Mouse (Mus musculus) hindbrain, embryonic 16.5 days (tissue): ENCODE data around the gene Snrnp200. TPM values are rescaled to one million over a fixed set of nuclear protein-coding genes. Genes with fewer than 3 reads are reported as not detected.
A peak's percentile ranks its signal among the peaks of the same experiment; 100 is the strongest.

Experiments
- ATAC-seq: fragments of 200-750 bp; cut with Nextera tagmentation; 2 replicates; pipeline ENCODE4 v1.8.0; 2017; ENCODE audit warnings: moderate TSS enrichment, moderate library complexity
- H3K27ac ChIP-seq: fragments of 300-500 bp; sonication (generic); 2 replicates; pipeline ENCODE4 v1.5.1; 2014; ENCODE audit warnings: low read depth, mild to moderate bottlenecking, control low read depth, low read length, moderate library complexity
- H3K27me3 ChIP-seq: fragments of 300-500 bp; sonication (generic); replicated peaks from 2 replicates; pipeline ENCODE4 v1.6.1; 2014; ENCODE audit warnings: low read length; ENCODE audit not compliant: control insufficient read depth, insufficient read depth
- H3K36me3 ChIP-seq: fragments of 300-500 bp; sonication (generic); 2 replicates; pipeline ENCODE4 v1.6.1; 2014; ENCODE audit warnings: mild to moderate bottlenecking, low read length, moderate library complexity, mixed read lengths; ENCODE audit not compliant: control insufficient read depth, insufficient read depth
- H3K4me1 ChIP-seq: fragments of 300-500 bp; sonication (generic); 2 replicates; pipeline ENCODE4 v1.6.1; 2014; ENCODE audit warnings: low read depth, low read length; ENCODE audit not compliant: control insufficient read depth, insufficient read depth
- H3K4me2 ChIP-seq: fragments of 300-500 bp; sonication (generic); 2 replicates; pipeline ENCODE4 v1.6.1; 2014; ENCODE audit warnings: mild to moderate bottlenecking, low read length, control low read depth, moderate library complexity
- H3K4me3 ChIP-seq: fragments of 300-500 bp; sonication (generic); 2 replicates; pipeline ENCODE4 v1.5.1; 2014; ENCODE audit warnings: mild to moderate bottlenecking, low read length, control low read depth, moderate library complexity
- H3K9ac ChIP-seq: fragments of 300-500 bp; sonication (generic); 2 replicates; pipeline ENCODE4 v1.6.1; 2014; ENCODE audit warnings: low read depth, mild to moderate bottlenecking, control low read depth, low read length, moderate library complexity
- H3K9me3 ChIP-seq: fragments of 300-500 bp; sonication (generic); 2 replicates; pipeline ENCODE4 v1.6.1; 2014; ENCODE audit warnings: mild to moderate bottlenecking, low read length, moderate library complexity; ENCODE audit not compliant: control insufficient read depth
- WGBS: fragments of 180-500 bp; shearing (Covaris S2); extraction: QIAGEN DNeasy Blood & Tissue Kit; methylation state at CpG from one replicate; pipeline ENCODE4 v1.1.7; 2014; 5-methylcytosine and 5-hydroxymethylcytosine counted together
- polyA plus RNA-seq: library from polyadenylated mRNA; unstranded; fragments of >200 nt; fragmentation: Nextera tagmentation; extraction: Ambion mirVana; gene quantifications from 2 replicates; pipeline ENCODE4 v1.2.1, GENCODE M21; 2015

The Snrnp200 gene
- polyA plus RNA-seq, 1 experiment from 2014 or later, result 40.1 TPM

GRCm38 (mm10) chr2:127210701-127211100 is 2.5 kb downstream of the Snrnp200 start:
- Histone ChIP-seq H3K36me3 (peaks cover 37% of the 10 kb centered on the region), H3K9me3 (no peaks in the 10 kb centered on the region), H3K4me2 (no peak overlapping the region), H3K4me1 (peaks cover 8% of the 10 kb centered on the region), H3K4me3 (no peak overlapping the region), H3K27ac (no peak overlapping the region), H3K27me3 (no peaks in the 10 kb centered on the region), H3K9ac (no peak overlapping the region)
- 92% methylated on average over 11 of the region's 11 CpGs for WGBS
- ATAC-seq, result no peak

- 93% methylated on average over 5 of the region's 5 CpGs for WGBS
- H3K4me2 ChIP-seq, result no peak overlapping the region
- no peak for ATAC-seq
- H3K9ac ChIP-seq, result no peak overlapping the region
- H3K4me3 ChIP-seq, result no peak overlapping the region
- no peaks in the 10 kb centered on the region for H3K4me1 ChIP-seq
- H3K27ac ChIP-seq, result no peak overlapping the region
- peaks cover 69% of the 10 kb centered on the region for H3K36me3 ChIP-seq
- H3K9me3 ChIP-seq, result no peaks in the 10 kb centered on the region
- no peaks in the 10 kb centered on the region for H3K27me3 ChIP-seq
These were observed 9.6 kb downstream of the Snrnp200 start for GRCm38 (mm10) chr2:127217746-127218145.

DNA sequence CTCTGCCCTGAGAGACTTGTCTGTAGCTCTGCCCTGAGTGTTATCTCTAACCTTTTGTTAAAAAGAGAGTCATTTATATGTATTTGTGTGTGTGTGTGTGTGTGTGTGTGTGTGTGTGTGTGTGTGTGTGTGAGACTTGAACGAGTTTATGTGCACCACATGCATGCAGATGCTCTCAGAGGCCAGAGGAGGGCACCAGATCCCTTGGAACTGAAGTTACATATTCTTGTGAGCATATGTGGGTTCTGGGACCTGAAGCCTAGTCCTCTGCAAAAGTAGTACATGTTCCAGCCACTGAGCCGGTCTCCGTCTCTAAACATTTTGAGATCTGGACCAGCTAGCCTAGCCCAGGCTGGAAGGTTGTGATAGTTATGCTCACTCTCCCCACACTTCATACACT is 17.1 kb downstream of the Snrnp200 start:
- no peaks in the 10 kb centered on the region for H3K9me3 ChIP-seq
- 98% methylated on average over 3 of the region's 3 CpGs for WGBS
- H3K4me2 ChIP-seq, result no peak overlapping the region
- no peaks in the 10 kb centered on the region for H3K27me3 ChIP-seq
- H3K36me3 ChIP-seq, result peaks cover 79% of the 10 kb centered on the region
- ATAC-seq, result no peak
- no peaks in the 10 kb centered on the region for H3K4me1 ChIP-seq
- H3K4me3 ChIP-seq, result no peak overlapping the region
- no peak overlapping the region for H3K27ac ChIP-seq
- H3K9ac ChIP-seq, result no peak overlapping the region

- no peak overlapping the region for H3K4me2 ChIP-seq
- no peaks in the 10 kb centered on the region for H3K4me1 ChIP-seq
- no peak overlapping the region for H3K27ac ChIP-seq
- peaks cover 64% of the 10 kb centered on the region for H3K36me3 ChIP-seq
- H3K9me3 ChIP-seq, result no peaks in the 10 kb centered on the region
- H3K27me3 ChIP-seq, result no peaks in the 10 kb centered on the region
- no peak overlapping the region for H3K4me3 ChIP-seq
- H3K9ac ChIP-seq, result no peak overlapping the region
- 96% methylated on average over 11 of the region's 11 CpGs for WGBS
- no peak for ATAC-seq
These were observed 29.9 kb downstream of the Snrnp200 start for GRCm38 (mm10) chr2:127237897-127238610.

GRCm38 (mm10) chr2:127240065-127240464 is 31.9 kb downstream of the Snrnp200 start:
- 95% methylated on average over 2 of the region's 2 CpGs for WGBS
- peaks cover 64% of the 10 kb centered on the region for H3K36me3 ChIP-seq
- H3K4me1 ChIP-seq, result no peaks in the 10 kb centered on the region
- H3K9ac ChIP-seq, result no peak overlapping the region
- H3K4me3 ChIP-seq, result no peak overlapping the region
- no peaks in the 10 kb centered on the region for H3K9me3 ChIP-seq
- no peak overlapping the region for H3K4me2 ChIP-seq
- H3K27ac ChIP-seq, result no peak overlapping the region
- no peak for ATAC-seq
- no peaks in the 10 kb centered on the region for H3K27me3 ChIP-seq

- H3K9ac ChIP-seq, result peak within 1 kb of the TSS; percentile 89
- peak; percentile 98 for ATAC-seq
- H3K9me3 ChIP-seq, result no peaks in the 10 kb centered on the region
- peak within 1 kb of the TSS; percentile 84 for H3K27ac ChIP-seq
- no peaks in the 10 kb centered on the region for H3K27me3 ChIP-seq
- peaks cover 37% of the 10 kb centered on the region for H3K4me1 ChIP-seq
- under 1% methylated on average over 50 of the region's 53 CpGs for whole genome bisulfite sequencing
- H3K4me2 ChIP-seq, result peak within 1 kb of the TSS; percentile 92
- peak within 1 kb of the TSS; percentile 99 for H3K4me3 ChIP-seq
- H3K36me3 ChIP-seq, result peaks cover 25% of the 10 kb centered on the region
These were observed 39.6 kb downstream of the Snrnp200 start, which contains the start of the genes Ciao1 and Tmem127 for GRCm38 (mm10) chr2:127247592-127248333. Ciao1 (minus strand) TSS chr2:127247816. Tmem127 (plus strand) TSS chr2:127247908.

DNA sequence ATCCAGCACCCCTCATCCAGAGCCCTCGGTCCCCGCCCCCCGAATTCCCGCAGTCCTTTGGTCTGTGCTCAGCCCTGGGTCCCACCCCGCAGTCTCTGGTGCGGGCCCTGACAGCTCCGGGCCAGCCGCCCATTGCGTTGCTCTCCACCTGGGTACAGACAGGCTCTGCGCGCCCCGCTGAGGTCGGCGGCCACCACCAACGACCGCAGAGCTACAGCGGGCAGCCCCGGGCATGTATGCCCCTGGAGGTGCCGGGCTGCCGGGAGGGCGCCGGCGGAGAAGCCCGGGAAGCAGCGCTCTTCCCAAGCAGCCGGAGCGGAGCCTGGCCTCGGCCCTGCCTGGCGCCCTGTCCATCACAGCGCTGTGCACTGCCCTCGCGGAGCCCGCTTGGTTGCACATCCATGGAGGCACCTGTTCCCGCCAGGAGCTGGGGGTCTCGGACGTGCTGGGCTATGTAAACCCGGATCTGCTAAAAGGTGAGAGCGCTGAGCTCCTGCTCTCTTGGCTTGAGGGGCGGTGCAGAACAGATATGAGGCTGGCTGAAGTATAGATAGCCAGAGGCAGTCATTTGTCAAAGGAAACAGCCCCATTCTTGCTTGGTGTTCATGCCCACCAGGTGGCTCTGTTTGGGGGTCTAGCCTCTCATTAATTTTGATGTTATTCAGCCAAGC is 40.3 kb downstream of the Snrnp200 start:
- WGBS, result under 1% methylated on average over 39 of the region's 39 CpGs
- H3K27ac ChIP-seq, result peak overlapping the region; percentile 84

GRCm38 (mm10) chr2:127250291-127251008 is 42.3 kb downstream of the Snrnp200 start:
- Histone ChIP-seq H3K4me1 (peaks cover 37% of the 10 kb centered on the region), H3K27ac (no peak overlapping the region), H3K36me3 (peaks cover 7% of the 10 kb centered on the region), H3K27me3 (no peaks in the 10 kb centered on the region), H3K4me2 (no peak overlapping the region), H3K9ac (no peak overlapping the region; the same call in 1 of the 2 replicates), H3K4me3 (no peak overlapping the region), H3K9me3 (no peaks in the 10 kb centered on the region)
- ATAC-seq, result no peak
- WGBS, result 91% methylated on average over 9 of the region's 9 CpGs

More for the DNA sequence above, 40.3 kb downstream of the Snrnp200 start:
- Histone ChIP-seq H3K4me1 (peaks cover 37% of the 10 kb centered on the region), H3K9me3 (no peaks in the 10 kb centered on the region), H3K9ac (peak overlapping the region; percentile 89), H3K36me3 (peaks cover 21% of the 10 kb centered on the region), H3K4me3 (peak overlapping the region; percentile 99), H3K27me3 (no peaks in the 10 kb centered on the region), H3K4me2 (peak overlapping the region; percentile 92)
- peak; percentile 53 for ATAC-seq
